Mouse (Mus musculus) kidney, embryonic 14.5 days (tissue): Measurements from ENCODE around the gene Tmem259. TPM values are rescaled to one million over a fixed set of nuclear protein-coding genes. Genes with fewer than 3 reads are reported as not detected.
A peak's percentile ranks its signal among the peaks of the same experiment; 100 is the strongest.

Experiments
- ATAC-seq: fragments of 200-750 bp; cut with Nextera tagmentation; 2 replicates; pipeline ENCODE4 v1.8.0; 2017; ENCODE audit warnings: moderate number of reproducible peaks, mild to moderate bottlenecking, moderate TSS enrichment, moderate library complexity; ENCODE audit not compliant: low FRiP score, low TSS enrichment
- H3K27ac ChIP-seq: fragments of 300-500 bp; sonication (generic); 2 replicates; pipeline ENCODE4 v1.5.1; 2014; ENCODE audit warnings: low read depth, mild to moderate bottlenecking, low read length, moderate library complexity, mixed read lengths
- H3K27me3 ChIP-seq: fragments of 300-500 bp; sonication (generic); 2 replicates; pipeline ENCODE4 v1.6.1; 2014; ENCODE audit warnings: mild to moderate bottlenecking, low read length; ENCODE audit not compliant: control insufficient read depth, insufficient read depth
- H3K36me3 ChIP-seq: fragments of 300-500 bp; sonication (generic); 2 replicates; pipeline ENCODE4 v1.6.1; 2014; ENCODE audit warnings: low read length, mixed read lengths; ENCODE audit not compliant: control insufficient read depth, insufficient read depth
- H3K4me1 ChIP-seq: fragments of 300-500 bp; sonication (generic); 2 replicates; pipeline ENCODE4 v1.6.1; 2014; ENCODE audit warnings: low read length, mixed read lengths; ENCODE audit not compliant: control insufficient read depth, insufficient read depth
- H3K4me2 ChIP-seq: fragments of 300-500 bp; sonication (generic); replicated peaks from 2 replicates; pipeline ENCODE4 v1.6.1; 2014; ENCODE audit warnings: low read depth, mild to moderate bottlenecking, low read length
- H3K4me3 ChIP-seq: fragments of 300-500 bp; sonication (generic); 2 replicates; pipeline ENCODE4 v1.5.1; 2014; ENCODE audit warnings: mild to moderate bottlenecking, low read length
- H3K9ac ChIP-seq: fragments of 300-500 bp; sonication (generic); 2 replicates; pipeline ENCODE4 v1.6.1; 2014; ENCODE audit warnings: low read depth, mild to moderate bottlenecking, low read length, moderate library complexity
- H3K9me3 ChIP-seq: fragments of 300-500 bp; sonication (generic); 2 replicates; pipeline ENCODE4 v1.6.1; 2016; ENCODE audit warnings: low read length; ENCODE audit not compliant: control insufficient read depth
- WGBS: fragments of 180-500 bp; shearing (Covaris S2); extraction: QIAGEN DNeasy Blood & Tissue Kit; methylation state at CpG from one replicate; pipeline ENCODE4 v1.1.7; 2014; 5-methylcytosine and 5-hydroxymethylcytosine counted together
- polyA plus RNA-seq: library from polyadenylated mRNA; unstranded; fragments of >200 nt; fragmentation: Nextera tagmentation; extraction: Ambion mirVana; gene quantifications from 2 replicates; pipeline ENCODE4 v1.2.1, GENCODE M21; 2014

The Tmem259 gene
- polyA plus RNA-seq, 1 experiment from 2014 or later = 18.8 TPM

DNA sequence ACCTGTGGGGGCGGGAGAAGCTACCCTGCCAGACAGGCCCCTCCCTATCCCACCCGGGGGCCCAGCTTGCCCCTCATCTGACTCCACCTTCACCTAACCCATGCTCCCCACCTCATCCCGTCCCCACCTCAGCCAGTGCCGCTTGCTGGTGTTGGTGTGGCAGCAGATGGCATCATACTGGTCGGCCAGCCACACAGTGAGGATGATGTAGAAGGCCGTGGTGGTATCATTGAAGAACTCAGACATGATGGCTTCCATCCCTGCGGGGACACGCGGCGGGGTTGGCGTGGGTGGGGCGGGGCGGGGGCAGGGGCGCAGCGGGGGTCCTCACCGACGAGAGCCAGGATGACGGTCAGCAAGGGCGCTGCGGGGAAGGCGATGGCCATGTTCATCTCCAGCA lies 6.1 kb downstream of the Tmem259 start:
- Histone ChIP-seq H3K4me3 (no peak overlapping the region), H3K9me3 (0 out of 2 replicates have a peak, but pooled peaks cover 5% of the 10 kb centered on the region), H3K9ac (no peak overlapping the region), H3K4me2 (no peak overlapping the region), H3K27ac (no peak overlapping the region), H3K27me3 (no peaks in the 10 kb centered on the region), H3K4me1 (peaks cover 8% of the 10 kb centered on the region), H3K36me3 (peaks cover 53% of the 10 kb centered on the region)
- WGBS = 97% methylated on average over 21 of the region's 21 CpGs
- ATAC-seq = no peak

GRCm38 (mm10) chr10:79977324-79977723 lies 6.8 kb downstream of the Tmem259 start:
- no peak overlapping the region for H3K9ac ChIP-seq
- 83% methylated on average over 28 of the region's 28 CpGs for WGBS
- ATAC-seq = no peak
- H3K36me3 ChIP-seq = peaks cover 53% of the 10 kb centered on the region
- 0 out of 2 replicates have a peak, but pooled peaks cover 5% of the 10 kb centered on the region for H3K9me3 ChIP-seq
- no peak overlapping the region for H3K4me3 ChIP-seq
- H3K4me1 ChIP-seq = peaks cover 3% of the 10 kb centered on the region
- H3K4me2 ChIP-seq = no peak overlapping the region
- H3K27ac ChIP-seq = no peak overlapping the region
- H3K27me3 ChIP-seq = no peaks in the 10 kb centered on the region

DNA sequence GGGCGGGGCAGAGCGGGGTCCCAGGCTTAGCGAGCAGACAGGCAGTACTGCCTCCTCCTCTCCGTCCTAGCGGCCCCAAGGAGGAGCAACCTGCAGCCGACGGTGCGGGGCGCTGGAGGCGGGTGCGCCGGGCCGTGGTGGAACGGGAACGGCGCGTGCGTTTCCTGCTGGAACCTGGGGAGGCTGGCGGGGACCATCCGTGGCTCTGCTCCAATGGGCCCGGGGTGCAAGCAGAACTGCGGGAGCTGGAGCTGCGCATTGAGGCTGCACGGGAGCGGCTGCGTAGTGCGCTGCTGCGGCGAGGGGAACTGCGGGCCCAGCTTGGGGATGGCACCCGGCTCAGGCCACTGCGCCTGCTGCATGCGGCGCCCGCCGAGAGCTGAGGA lies 7.4 kb downstream of the Tmem259 start:
- peaks cover 3% of the 10 kb centered on the region; the same call in 1 of the 2 replicates for H3K27me3 ChIP-seq
- peaks cover 53% of the 10 kb centered on the region for H3K36me3 ChIP-seq
- H3K27ac ChIP-seq = no peak overlapping the region
- H3K4me3 ChIP-seq = no peak overlapping the region
- H3K9me3 ChIP-seq = 0 out of 2 replicates have a peak, but pooled peaks cover 5% of the 10 kb centered on the region
- no peak overlapping the region for H3K4me2 ChIP-seq
- H3K9ac ChIP-seq = no peak overlapping the region
- 0 out of 2 replicates have a peak, but pooled peaks cover 2% of the 10 kb centered on the region for H3K4me1 ChIP-seq
- WGBS = 77% methylated on average over 33 of the region's 36 CpGs
- ATAC-seq = no peak

GRCm38 (mm10) chr10:79976071-79976721 lies 7.9 kb downstream of the Tmem259 start:
- no peak overlapping the region for H3K27ac ChIP-seq
- H3K9me3 ChIP-seq = 0 out of 2 replicates have a peak, but pooled peaks cover 5% of the 10 kb centered on the region
- H3K4me2 ChIP-seq = no peak overlapping the region
- no peak overlapping the region for H3K4me3 ChIP-seq
- no peak for ATAC-seq
- peaks cover 50% of the 10 kb centered on the region for H3K36me3 ChIP-seq
- H3K27me3 ChIP-seq = peaks cover 8% of the 10 kb centered on the region; the same call in 1 of the 2 replicates
- H3K4me1 ChIP-seq = 0 out of 2 replicates have a peak, but pooled peaks cover 2% of the 10 kb centered on the region
- no peak overlapping the region for H3K9ac ChIP-seq
- 84% methylated on average over 28 of the region's 28 CpGs for WGBS

DNA sequence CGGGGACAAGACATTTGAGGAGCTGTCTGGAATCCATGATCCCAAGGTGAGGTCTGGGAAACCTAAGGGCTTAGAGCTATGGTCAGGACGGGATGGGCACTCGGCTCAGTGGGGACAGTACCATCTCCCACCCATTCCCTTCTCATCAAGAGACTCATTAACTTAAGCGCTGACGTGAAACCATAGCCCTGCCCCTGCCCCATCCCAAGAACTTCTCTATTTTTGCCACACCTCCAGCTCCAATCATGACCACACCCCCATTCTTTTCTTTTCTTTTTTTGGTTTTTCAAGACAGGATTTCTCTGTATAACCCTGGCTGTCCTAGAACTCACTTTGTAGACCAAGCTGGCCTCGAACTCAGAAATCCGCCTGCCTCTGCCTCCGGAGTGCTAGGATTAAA lies 9.5 kb downstream of the Tmem259 start:
- 0 out of 2 replicates have a peak, but pooled peaks cover 7% of the 10 kb centered on the region for H3K4me1 ChIP-seq
- no peak overlapping the region for H3K4me2 ChIP-seq
- H3K9me3 ChIP-seq = 0 out of 2 replicates have a peak, but pooled peaks cover 5% of the 10 kb centered on the region
- peaks cover 15% of the 10 kb centered on the region; the same call in 1 of the 2 replicates for H3K27me3 ChIP-seq
- peaks cover 46% of the 10 kb centered on the region for H3K36me3 ChIP-seq
- no peak for ATAC-seq
- H3K9ac ChIP-seq = no peak overlapping the region
- 86% methylated on average over 8 of the region's 8 CpGs for WGBS
- no peak overlapping the region for H3K27ac ChIP-seq
- no peak overlapping the region for H3K4me3 ChIP-seq

GRCm38 (mm10) chr10:79974087-79974486 lies 10.0 kb downstream of the Tmem259 start:
- Histone ChIP-seq H3K9me3 (0 out of 2 replicates have a peak, but pooled peaks cover 5% of the 10 kb centered on the region), H3K4me2 (no peak overlapping the region), H3K9ac (no peak overlapping the region), H3K36me3 (peaks cover 41% of the 10 kb centered on the region), H3K4me1 (0 out of 2 replicates have a peak, but pooled peaks cover 7% of the 10 kb centered on the region), H3K4me3 (no peak overlapping the region), H3K27ac (no peak overlapping the region), H3K27me3 (peaks cover 15% of the 10 kb centered on the region; the same call in 1 of the 2 replicates)
- no peak for ATAC-seq
- 91% methylated on average over 21 of the region's 21 CpGs for WGBS

DNA sequence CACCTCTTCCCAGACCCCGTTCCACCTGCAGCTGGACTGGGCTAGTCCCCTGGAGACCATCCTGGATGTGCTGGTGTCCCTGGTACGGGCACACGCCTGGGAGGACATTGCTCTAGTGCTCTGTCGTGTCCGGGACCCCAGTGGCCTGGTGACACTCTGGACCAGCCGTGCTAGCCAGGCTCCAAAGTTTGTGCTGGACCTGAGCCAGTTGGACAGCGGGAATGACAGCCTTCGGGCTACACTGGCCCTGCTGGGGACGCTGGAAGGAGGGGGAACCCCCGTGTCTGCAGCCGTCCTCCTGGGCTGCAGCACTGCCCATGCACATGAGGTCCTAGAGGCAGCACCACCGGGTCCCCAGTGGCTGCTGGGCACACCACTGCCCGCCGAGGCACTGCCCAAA lies 11.3 kb downstream of the Tmem259 start:
- 0 out of 2 replicates have a peak, but pooled peaks cover 7% of the 10 kb centered on the region for H3K4me1 ChIP-seq
- 0 out of 2 replicates have a peak, but pooled peaks cover 5% of the 10 kb centered on the region for H3K9me3 ChIP-seq
- 62% methylated on average over 14 of the region's 14 CpGs for WGBS
- no peak overlapping the region for H3K4me2 ChIP-seq
- no peak overlapping the region for H3K4me3 ChIP-seq
- 0 out of 2 replicates have a peak overlapping the region, but pooled peaks have one; percentile 34 for H3K9ac ChIP-seq
- H3K36me3 ChIP-seq = peaks cover 33% of the 10 kb centered on the region
- peaks cover 15% of the 10 kb centered on the region; the same call in 1 of the 2 replicates for H3K27me3 ChIP-seq
- H3K27ac ChIP-seq = no peak overlapping the region
- ATAC-seq = no peak

GRCm38 (mm10) chr10:79971183-79971497 lies 13.0 kb downstream of the Tmem259 start:
- Histone ChIP-seq H3K4me2 (peak overlapping the region; percentile 93), H3K4me3 (peak overlapping the region; percentile 48), H3K4me1 (0 out of 2 replicates have a peak, but pooled peaks cover 7% of the 10 kb centered on the region), H3K9me3 (no peaks in the 10 kb centered on the region), H3K36me3 (peaks cover 33% of the 10 kb centered on the region), H3K27me3 (peaks cover 15% of the 10 kb centered on the region; the same call in 1 of the 2 replicates), H3K27ac (no peak overlapping the region), H3K9ac (peak overlapping the region; percentile 40)
- whole genome bisulfite sequencing = 4% methylated on average over 21 of the region's 21 CpGs
- no peak for ATAC-seq
